Mouse (Mus musculus): ENCODE results near the gene Snap47.

DNA sequence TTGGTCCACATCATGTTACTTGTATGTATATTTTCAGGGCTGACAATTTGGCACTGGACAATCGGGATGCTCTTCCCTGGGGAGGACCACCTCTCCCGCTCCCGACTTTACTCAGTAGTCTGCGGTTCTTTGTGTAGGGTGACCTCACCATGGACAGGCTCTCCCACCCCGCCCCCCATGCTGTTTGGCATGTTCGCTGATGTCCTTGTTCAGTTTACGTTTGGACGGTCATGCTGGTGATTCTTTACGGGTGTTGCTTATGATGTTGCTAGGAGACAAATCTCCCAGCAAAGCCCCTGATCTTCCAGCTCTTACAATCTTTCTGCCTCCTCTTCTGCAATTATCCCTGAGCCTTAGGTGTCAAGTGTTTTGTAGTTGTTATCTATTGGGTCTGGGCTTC is 60.5 kb downstream of the Snap47 start:
- TF ChIP-seq TAL1 (IDR thresholded peaks at IDR 0.05; ENCODE audit: low read length) (no peak), GATA1 (IDR thresholded peaks at IDR 0.05; ENCODE audit: low read length) (no peak)
